Mouse (Mus musculus): ENCODE results near the gene Prkn. TPM values are rescaled to one million over a fixed set of nuclear protein-coding genes. Genes with fewer than 3 reads are reported as not detected.
A peak's percentile ranks its signal among the peaks of the same experiment; 100 is the strongest.

Gene Prkn
- polyA plus RNA-seq, 1 experiment from 2014 or later = 2.5 TPM

DNA sequence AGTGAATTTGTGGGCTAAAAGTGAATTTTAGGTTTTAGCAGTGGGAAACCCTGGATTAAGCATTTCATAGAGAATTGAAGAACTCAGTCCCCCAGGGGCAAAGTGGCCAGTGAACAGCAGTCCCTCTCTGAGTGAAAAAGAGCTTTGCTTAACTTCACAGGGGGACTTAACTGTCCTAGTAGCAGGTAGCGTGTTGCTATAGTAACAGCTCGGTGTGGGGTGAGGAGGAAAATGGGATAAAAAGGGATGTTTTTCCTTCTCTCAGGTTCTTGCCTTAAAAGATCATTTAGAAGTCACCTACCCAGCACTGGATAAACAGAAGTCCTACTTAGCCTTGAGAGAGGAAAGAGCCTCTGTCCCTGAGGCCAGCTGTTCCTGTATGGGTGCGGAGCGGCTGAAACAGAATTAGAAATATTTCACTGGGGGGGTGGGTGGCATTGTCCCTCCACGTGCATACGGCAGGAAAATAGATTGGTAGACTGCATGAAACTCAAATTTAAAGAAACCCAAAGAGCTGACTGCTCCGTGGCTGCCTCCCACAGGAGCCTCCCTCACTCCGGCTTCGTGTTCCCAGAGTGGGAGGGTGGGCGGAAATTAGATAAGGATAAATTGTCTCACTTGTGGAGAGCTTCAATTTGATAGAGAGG, 1109.5 kb downstream of the Prkn start:
- no peak for TF ChIP-seq CTCF (IDR thresholded peaks at IDR 0.05)
- DNase-seq (ENCODE audit: low read depth, low spot score) (no peak), ATAC-seq (no peak)
- H3K27me3 ChIP-seq = no peaks in the 10 kb centered on the region
- in situ Hi-C loops (cut with MboI; ENCODE audit: low pct_unique_long_range_greater_than_20kb) = no loop called here
- ChIA-PET CTCF (no interaction called here), POLR2A (no interaction called here)

- TF ChIP-seq CTCF (IDR thresholded peaks at IDR 0.05) = no peak
These were observed 1110.0 kb downstream of the Prkn start for GRCm38 (mm10) chr17:11950198-11950594.

DNA sequence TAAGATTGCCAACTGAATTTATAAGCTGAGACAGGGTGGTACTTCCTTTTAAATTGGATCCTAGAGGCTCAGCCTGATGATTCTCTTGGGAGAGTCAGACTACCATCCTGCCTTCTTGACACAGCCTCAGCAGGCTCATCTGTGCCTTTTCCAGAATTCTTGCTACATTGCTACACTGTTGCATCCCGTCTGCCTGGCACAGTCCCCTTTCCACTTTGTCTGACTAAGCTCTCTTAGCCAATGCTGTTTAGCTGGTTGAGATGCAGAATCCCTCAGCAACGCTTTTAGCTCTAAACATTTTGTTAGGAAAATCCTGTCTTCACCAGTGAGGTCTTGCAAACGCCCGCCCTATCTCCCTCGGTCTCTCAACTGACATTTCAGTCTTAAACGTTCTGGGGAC, 1115.1 kb downstream of the Prkn start:
- in situ Hi-C loops (cut with MboI; ENCODE audit: low pct_unique_long_range_greater_than_20kb) = no loop called here
- no peaks in the 10 kb centered on the region for H3K27me3 ChIP-seq
- POLR2A ChIA-PET = no interaction called here
- CTCF ChIA-PET = interaction anchor here (1.8 kb wide), 1 partner anchor 11 kb away, joined by 5 read pairs; no protein-coding TSS in a partner anchor
- no peak for TF ChIP-seq CTCF (IDR thresholded peaks at IDR 0.05)
- ATAC-seq (no peak), DNase-seq (ENCODE audit: low read depth, low spot score) (no peak)

More at GRCm38 (mm10) chr17:11950198-11950594, 1110.0 kb downstream of the Prkn start:
- no peaks in the 10 kb centered on the region for H3K27me3 ChIP-seq
- ATAC-seq (no peak), DNase-seq (ENCODE audit: low read depth, low spot score) (no peak)
- CTCF ChIA-PET = no interaction called here
- POLR2A ChIA-PET = no interaction called here
- in situ Hi-C loops (cut with MboI; ENCODE audit: low pct_unique_long_range_greater_than_20kb) = no loop called here

DNA sequence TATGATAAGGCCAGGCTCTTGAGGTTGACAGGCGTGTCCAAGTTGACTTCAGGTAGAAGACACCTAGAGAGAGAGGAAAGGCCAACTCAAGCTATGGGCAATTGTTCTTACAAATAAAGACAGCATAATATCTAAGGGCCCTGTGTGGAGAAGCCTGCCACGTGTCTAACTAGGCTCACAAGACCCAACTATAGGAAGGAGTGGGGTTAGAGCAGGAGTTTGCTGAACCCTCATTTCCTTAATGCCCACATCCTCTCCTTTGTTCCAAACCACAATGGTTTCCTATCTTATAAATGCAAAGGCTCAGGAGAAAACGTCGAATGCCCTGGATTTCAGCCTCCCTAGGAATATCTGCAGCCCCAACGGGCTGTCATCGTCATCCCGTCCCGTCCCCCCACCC, 1120.3 kb downstream of the Prkn start:
- ChIA-PET POLR2A (no interaction called here), CTCF (no interaction called here)
- DNase-seq (ENCODE audit: low read depth, low spot score) = no peak
- no peak for ATAC-seq
- H3K27me3 ChIP-seq = peaks cover 6% of the 10 kb centered on the region
- TF ChIP-seq CTCF (IDR thresholded peaks at IDR 0.05) = no peak
- in situ Hi-C loops (cut with MboI; ENCODE audit: low pct_unique_long_range_greater_than_20kb) = no loop called here

DNA sequence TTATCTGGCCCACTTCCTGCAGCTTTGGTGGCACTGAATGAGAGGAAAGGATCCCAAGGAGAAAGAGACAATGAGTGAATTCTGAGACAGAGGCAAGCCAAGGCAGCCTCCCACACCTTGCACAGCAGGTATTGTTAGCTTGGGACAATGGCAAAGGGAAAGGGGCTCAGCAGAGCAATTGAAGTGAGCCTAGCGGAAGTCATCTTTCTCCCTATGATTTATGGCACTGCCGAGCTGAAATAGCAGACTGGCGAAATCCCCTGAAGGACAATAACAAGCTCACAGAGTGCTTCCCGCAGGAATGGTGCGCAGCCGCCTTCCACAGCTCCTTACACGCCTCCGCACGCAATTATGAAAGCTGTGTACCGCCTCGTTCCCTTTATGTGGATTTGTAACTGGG, 1122.6 kb downstream of the Prkn start:
- no peak for DNase-seq (ENCODE audit: low read depth, low spot score)

DNA sequence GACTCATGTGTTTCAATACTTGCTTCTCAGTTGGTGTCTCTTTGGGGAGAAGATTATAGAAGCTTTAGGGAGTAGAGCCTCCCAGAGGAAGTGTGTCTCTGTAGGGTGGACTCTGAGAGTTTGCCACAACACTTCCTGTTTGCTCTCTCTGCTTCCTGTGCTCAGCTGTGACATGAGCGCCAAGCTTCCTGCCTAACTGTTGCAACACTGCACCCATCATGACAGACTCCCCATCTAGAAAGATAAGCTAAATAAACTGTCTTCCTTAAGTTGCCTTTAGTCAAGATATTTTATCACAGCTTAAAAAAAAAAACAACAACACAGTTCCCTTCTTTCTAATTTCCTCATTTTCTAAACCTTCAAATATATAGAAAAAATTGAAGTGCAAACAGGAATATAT, 1130.0 kb downstream of the Prkn start:
- in situ Hi-C loops (cut with MboI; ENCODE audit: low pct_unique_long_range_greater_than_20kb) = no loop called here
- no peak for TF ChIP-seq CTCF (IDR thresholded peaks at IDR 0.05)
- POLR2A ChIA-PET = no interaction called here

More for the DNA sequence above, 1122.6 kb downstream of the Prkn start:
- no peak for TF ChIP-seq CTCF (IDR thresholded peaks at IDR 0.05)
- in situ Hi-C loops (cut with MboI; ENCODE audit: low pct_unique_long_range_greater_than_20kb) = no loop called here
- no peak for ATAC-seq
- ChIA-PET CTCF (no interaction called here), POLR2A (no interaction called here)
- peaks cover 6% of the 10 kb centered on the region for H3K27me3 ChIP-seq

GRCm38 (mm10) chr17:11972550-11972949, 1132.4 kb downstream of the Prkn start:
- TF ChIP-seq CTCF (IDR thresholded peaks at IDR 0.05) = peak; percentile 41

More for the DNA sequence above, 1130.0 kb downstream of the Prkn start:
- CTCF ChIA-PET = interaction anchor here (2.0 kb wide), 1 partner anchor 22 kb away, joined by 5 read pairs; no protein-coding TSS in a partner anchor
- DNase-seq (ENCODE audit: low read depth, low spot score) (no peak), ATAC-seq (no peak)
- no peaks in the 10 kb centered on the region for H3K27me3 ChIP-seq

GRCm38 (mm10) chr17:11972969-11973787, 1133.0 kb downstream of the Prkn start:
- DNase-seq (ENCODE audit: low read depth, low spot score) = no peak
- POLR2A ChIA-PET = no interaction called here
- in situ Hi-C loops (cut with MboI; ENCODE audit: low pct_unique_long_range_greater_than_20kb) = no loop called here
- CTCF ChIA-PET = interaction anchor here (1.0 to 1.8 kb wide), 2 partner anchors 10 to 46 kb away, joined by 4 to 5 read pairs; no protein-coding TSS in a partner anchor
- ATAC-seq = no peak
- no peak for TF ChIP-seq CTCF (IDR thresholded peaks at IDR 0.05)
- H3K27me3 ChIP-seq = no peaks in the 10 kb centered on the region

More at GRCm38 (mm10) chr17:11972550-11972949, 1132.4 kb downstream of the Prkn start:
- ChIA-PET CTCF (interaction anchor here (0.7 to 1.8 kb wide), 4 partner anchors 10 to 46 kb away, joined by 3 to 5 read pairs (median 4); no protein-coding TSS in a partner anchor), POLR2A (no interaction called here)
- DNase-seq (ENCODE audit: low read depth, low spot score) (no peak), ATAC-seq (peak; percentile 33)
- H3K27me3 ChIP-seq = no peaks in the 10 kb centered on the region
- in situ Hi-C loops (cut with MboI; ENCODE audit: low pct_unique_long_range_greater_than_20kb) = no loop called here

GRCm38 (mm10) chr17:11975062-11975607, 1135.0 kb downstream of the Prkn start:
- DNase-seq (ENCODE audit: low read depth, low spot score) = no peak
- ChIA-PET POLR2A (no interaction called here), CTCF (interaction anchor here (0.9 kb wide), 1 partner anchor 10 kb away, joined by 3 read pairs; no protein-coding TSS in a partner anchor)
- no peaks in the 10 kb centered on the region for H3K27me3 ChIP-seq
- in situ Hi-C loops (cut with MboI; ENCODE audit: low pct_unique_long_range_greater_than_20kb) = no loop called here
- ATAC-seq = no peak
- peak; percentile 78 for TF ChIP-seq CTCF (IDR thresholded peaks at IDR 0.05)

GRCm38 (mm10) chr17:11978260-11978821, 1138.2 kb downstream of the Prkn start:
- DNase-seq (ENCODE audit: low read depth, low spot score) = no peak
- H3K27me3 ChIP-seq = peaks cover 4% of the 10 kb centered on the region
- CTCF ChIA-PET = interaction anchor here (1.1 to 1.3 kb wide), 2 partner anchors 15 to 20 kb away, joined by 3 to 4 read pairs; no protein-coding TSS in a partner anchor
- POLR2A ChIA-PET = no interaction called here
- no peak for TF ChIP-seq CTCF (IDR thresholded peaks at IDR 0.05)
- in situ Hi-C loops (cut with MboI; ENCODE audit: low pct_unique_long_range_greater_than_20kb) = no loop called here
- ATAC-seq = no peak

Measured in Patski (cell line).